Mouse (Mus musculus) c-Kit-negative CD71-positive TER-119-positive erythroid progenitor cells, embryonic 14.5 days (primary cell): ENCODE measurements around the gene Olfr366.
"Not testable (repeated sequence)": the region's sequence is repeated elsewhere in the genome, so short reads cannot be mapped to it uniquely, and the experiment has no call there.

ENCODE experiments used
- DNase-seq: peaks from one replicate; pipeline ENCODE4 v3.0.0-alpha.2; 2013; ENCODE audit warnings: low read depth, low spot score

The Olfr366 gene

DNA sequence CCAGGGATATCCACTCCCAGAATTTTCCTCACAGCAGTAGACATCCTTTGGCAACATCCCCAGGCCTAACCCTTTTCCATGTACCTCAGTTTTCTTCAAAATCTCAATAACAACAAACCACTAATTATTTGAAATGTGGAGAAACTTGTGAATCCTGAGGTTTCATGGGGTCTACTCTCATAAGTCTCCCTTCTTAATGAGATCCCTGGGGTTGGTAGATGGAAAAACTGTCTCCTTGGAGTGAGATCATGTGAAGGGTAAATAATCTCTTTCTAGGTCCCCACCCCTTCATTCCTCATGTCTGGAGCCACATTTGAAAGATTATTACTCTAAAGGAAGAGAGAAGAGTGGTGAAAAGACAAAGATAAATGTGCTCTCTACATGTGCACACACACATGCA, at the start of gene Olfr366:
Gene Olfr366 (plus strand): TSS at position 301 of the 400 bp plus-strand sequence.
- no peak for DNase-seq

DNA sequence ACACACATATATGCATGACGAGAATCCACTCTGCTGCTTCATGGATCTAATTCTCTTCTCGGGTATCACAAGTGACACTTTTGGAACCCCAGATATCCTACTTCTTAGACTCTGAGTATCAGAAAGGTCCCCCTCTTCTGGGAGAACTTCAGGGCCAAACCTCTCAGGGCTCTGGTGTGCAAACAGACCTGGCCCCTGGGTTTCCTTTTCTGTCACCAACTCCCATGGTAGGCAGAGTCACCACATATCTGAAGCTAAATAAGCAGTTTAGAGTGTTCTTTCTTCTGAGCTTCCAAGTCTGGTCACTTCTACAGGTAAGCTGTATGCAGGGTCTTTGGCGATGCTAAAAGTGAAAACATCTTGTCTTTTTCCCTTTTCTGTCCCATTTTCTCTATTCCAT, 23.5 kb upstream of the Olfr366 start, which contains the start of gene Olfr365:
Gene Olfr365 (plus strand): TSS at position 301 of the 400 bp plus-strand sequence.
- DNase-seq = no peak

DNA sequence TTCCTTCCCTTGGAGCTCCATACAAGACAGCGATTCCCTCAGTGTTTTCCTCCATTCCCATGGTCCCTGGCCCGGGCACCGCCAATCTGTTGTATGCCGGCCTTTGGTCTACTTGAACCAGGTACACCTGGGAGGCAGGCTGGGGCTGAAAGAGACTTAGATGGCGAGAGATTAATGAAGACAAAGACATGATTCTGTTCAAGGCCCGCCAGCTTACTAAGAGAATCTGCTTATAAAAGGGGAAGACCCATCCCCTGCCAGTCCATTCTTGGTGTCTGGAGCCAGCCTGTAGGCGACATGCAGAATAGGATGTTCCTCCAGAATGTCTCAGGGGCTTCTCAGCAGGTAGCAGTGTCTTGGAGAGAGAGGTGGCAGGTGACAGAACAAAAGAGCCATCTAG, 50.4 kb downstream of the Olfr366 start:
- not testable (repeated sequence) for DNase-seq
